Mouse (Mus musculus) forebrain, embryonic 11.5 days (tissue): ENCODE results near the gene Hoxc8. TPM values are rescaled to one million over a fixed set of nuclear protein-coding genes. Genes with fewer than 3 reads are reported as not detected.

Source experiments
- ATAC-seq: fragments of 200-750 bp; cut with Nextera tagmentation; replicated peaks from 2 replicates; pipeline ENCODE4 v1.8.0; 2017; ENCODE audit warnings: moderate TSS enrichment; ENCODE audit not compliant: low FRiP score
- DNase-seq: peaks from one replicate; pipeline ENCODE4 v3.0.0-alpha.2; 2017; ENCODE audit warnings: low spot score
- H3K27ac ChIP-seq: fragments of 300-500 bp; sonication (generic); 2 replicates; pipeline ENCODE4 v1.5.1; 2014; ENCODE audit warnings: low read depth, low read length
- H3K27me3 ChIP-seq: fragments of 300-500 bp; sonication (generic); 2 replicates; pipeline ENCODE4 v1.6.1; 2014; ENCODE audit warnings: mild to moderate bottlenecking, low read length, mixed read lengths; ENCODE audit not compliant: control insufficient read depth, insufficient read depth
- H3K36me3 ChIP-seq: fragments of 300-500 bp; sonication (generic); 2 replicates; pipeline ENCODE4 v1.6.1; 2014; ENCODE audit warnings: mild to moderate bottlenecking, low read length, moderate library complexity, mixed read lengths; ENCODE audit not compliant: control insufficient read depth, insufficient read depth
- H3K4me1 ChIP-seq: fragments of 300-500 bp; sonication (generic); replicated peaks from 2 replicates; pipeline ENCODE4 v1.6.1; 2014; ENCODE audit warnings: low read length, mixed read lengths; ENCODE audit not compliant: control insufficient read depth, insufficient read depth
- H3K4me2 ChIP-seq: fragments of 300-500 bp; sonication (generic); 2 replicates; pipeline ENCODE4 v1.6.1; 2014; ENCODE audit warnings: low read depth, mild to moderate bottlenecking, low read length, moderate library complexity, mixed read lengths; ENCODE audit not compliant: severe bottlenecking
- H3K4me3 ChIP-seq: fragments of 300-500 bp; sonication (generic); 2 replicates; pipeline ENCODE4 v1.5.1; 2014; ENCODE audit warnings: low read depth, low read length
- H3K9ac ChIP-seq: fragments of 300-500 bp; sonication (generic); 2 replicates; pipeline ENCODE4 v1.6.1; 2014; ENCODE audit warnings: low read length
- H3K9me3 ChIP-seq: fragments of 300-500 bp; sonication (generic); 2 replicates; pipeline ENCODE4 v1.6.1; 2016; ENCODE audit warnings: low read length, mixed read lengths; ENCODE audit not compliant: control insufficient read depth
- WGBS: fragments of 180-500 bp; shearing (Covaris S2); extraction: QIAGEN DNeasy Blood & Tissue Kit; methylation state at CpG from one replicate; pipeline ENCODE4 v1.1.7; 2014; 5-methylcytosine and 5-hydroxymethylcytosine counted together
- polyA plus RNA-seq: library from polyadenylated mRNA; unstranded; fragments of >200 nt; fragmentation: Nextera tagmentation; extraction: Ambion mirVana; gene quantifications from 2 replicates; pipeline ENCODE4 v1.2.1, GENCODE M21; 2014

Hoxc8 gene
- polyA plus RNA-seq, 1 experiment from 2014 or later = not detected

- peaks cover 99% of the 10 kb centered on the region for H3K27me3 ChIP-seq
- H3K4me2 ChIP-seq = no peak overlapping the region
- H3K9ac ChIP-seq = no peak overlapping the region
- H3K9me3 ChIP-seq = no peaks in the 10 kb centered on the region
- no peak overlapping the region for H3K4me3 ChIP-seq
- H3K36me3 ChIP-seq = no peaks in the 10 kb centered on the region
- ATAC-seq (no peak), DNase-seq (no peak)
- H3K4me1 ChIP-seq = no peaks in the 10 kb centered on the region
- H3K27ac ChIP-seq = no peak overlapping the region
- WGBS = 3% methylated on average over 6 of the region's 6 CpGs
Measured at GRCm38 (mm10) chr15:102953561-102953960, 36.8 kb upstream of the Hoxc8 start.

- Histone ChIP-seq H3K27ac (no peak within 1 kb of the TSS), H3K4me3 (no peak within 1 kb of the TSS), H3K36me3 (no peaks in the 10 kb centered on the region), H3K4me1 (no peaks in the 10 kb centered on the region), H3K9ac (no peak within 1 kb of the TSS), H3K27me3 (peaks cover 98% of the 10 kb centered on the region), H3K4me2 (no peak within 1 kb of the TSS), H3K9me3 (no peaks in the 10 kb centered on the region)
- DNase-seq (no peak), ATAC-seq (no peak; the same call in 1 of the 2 replicates)
- under 1% methylated on average over 56 of the region's 57 CpGs for WGBS
Measured at GRCm38 (mm10) chr15:102954192-102955006, 36.0 kb upstream of the Hoxc8 start, which contains the start of gene Hoxc11. TSS of gene Hoxc11 (plus strand) at chr15:102954427.

- under 1% methylated on average over 28 of the region's 28 CpGs for WGBS
- no peaks in the 10 kb centered on the region for H3K36me3 ChIP-seq
- H3K27me3 ChIP-seq = peaks cover 98% of the 10 kb centered on the region
- H3K4me3 ChIP-seq = no peak overlapping the region
- no peaks in the 10 kb centered on the region for H3K9me3 ChIP-seq
- H3K27ac ChIP-seq = no peak overlapping the region
- H3K4me2 ChIP-seq = no peak overlapping the region
- ATAC-seq (no peak), DNase-seq (no peak)
- H3K4me1 ChIP-seq = no peaks in the 10 kb centered on the region
- no peak overlapping the region for H3K9ac ChIP-seq
Measured at GRCm38 (mm10) chr15:102955007-102955382, 35.4 kb upstream of the Hoxc8 start.

- H3K27ac ChIP-seq = no peak overlapping the region
- peaks cover 98% of the 10 kb centered on the region for H3K27me3 ChIP-seq
- under 1% methylated on average over 39 of the region's 40 CpGs for WGBS
- H3K9ac ChIP-seq = no peak overlapping the region
- H3K4me2 ChIP-seq = no peak overlapping the region
- ATAC-seq (no peak), DNase-seq (no peak)
- no peaks in the 10 kb centered on the region for H3K36me3 ChIP-seq
- H3K4me1 ChIP-seq = no peaks in the 10 kb centered on the region
- no peak overlapping the region for H3K4me3 ChIP-seq
- H3K9me3 ChIP-seq = no peaks in the 10 kb centered on the region
Measured at GRCm38 (mm10) chr15:102955833-102956640, 34.4 kb upstream of the Hoxc8 start.

GRCm38 (mm10) chr15:102956906-102957305 is 33.5 kb upstream of the Hoxc8 start:
- WGBS = 2% methylated on average over 12 of the region's 12 CpGs
- no peak for ATAC-seq
- peaks cover 98% of the 10 kb centered on the region for H3K27me3 ChIP-seq
- H3K9ac ChIP-seq = no peak overlapping the region
- H3K36me3 ChIP-seq = no peaks in the 10 kb centered on the region
- H3K4me1 ChIP-seq = no peaks in the 10 kb centered on the region
- no peak overlapping the region for H3K4me2 ChIP-seq
- no peak overlapping the region for H3K27ac ChIP-seq
- no peaks in the 10 kb centered on the region for H3K9me3 ChIP-seq
- no peak for DNase-seq
- no peak overlapping the region for H3K4me3 ChIP-seq

GRCm38 (mm10) chr15:102959663-102960191 is 30.7 kb upstream of the Hoxc8 start:
- Histone ChIP-seq H3K27me3 (peaks cover 95% of the 10 kb centered on the region), H3K9ac (no peak overlapping the region), H3K36me3 (no peaks in the 10 kb centered on the region), H3K4me1 (no peaks in the 10 kb centered on the region), H3K9me3 (no peaks in the 10 kb centered on the region), H3K4me3 (no peak overlapping the region), H3K4me2 (no peak overlapping the region), H3K27ac (no peak overlapping the region)
- WGBS = 1% methylated on average over 13 of the region's 13 CpGs
- ATAC-seq = no peak
- no peak for DNase-seq

GRCm38 (mm10) chr15:102961728-102962127 is 28.7 kb upstream of the Hoxc8 start:
- Histone ChIP-seq H3K27ac (no peak overlapping the region), H3K4me2 (no peak overlapping the region), H3K36me3 (no peaks in the 10 kb centered on the region), H3K9ac (no peak overlapping the region), H3K27me3 (peaks cover 95% of the 10 kb centered on the region), H3K4me1 (no peaks in the 10 kb centered on the region), H3K9me3 (no peaks in the 10 kb centered on the region), H3K4me3 (no peak overlapping the region)
- DNase-seq = no peak
- 3% methylated on average over 6 of the region's 6 CpGs for WGBS
- no peak for ATAC-seq

- 2% methylated on average over 13 of the region's 13 CpGs for WGBS
- ATAC-seq = no peak
- Histone ChIP-seq H3K4me2 (no peak overlapping the region), H3K27me3 (peaks cover 95% of the 10 kb centered on the region), H3K36me3 (no peaks in the 10 kb centered on the region), H3K4me3 (no peak overlapping the region), H3K4me1 (no peaks in the 10 kb centered on the region), H3K27ac (no peak overlapping the region), H3K9ac (no peak overlapping the region), H3K9me3 (no peaks in the 10 kb centered on the region)
- no peak for DNase-seq
Measured at GRCm38 (mm10) chr15:102962492-102962891, 27.9 kb upstream of the Hoxc8 start.
